ENCODE assay signal across 9 mouse cellular contexts in the genomic region with DNA sequence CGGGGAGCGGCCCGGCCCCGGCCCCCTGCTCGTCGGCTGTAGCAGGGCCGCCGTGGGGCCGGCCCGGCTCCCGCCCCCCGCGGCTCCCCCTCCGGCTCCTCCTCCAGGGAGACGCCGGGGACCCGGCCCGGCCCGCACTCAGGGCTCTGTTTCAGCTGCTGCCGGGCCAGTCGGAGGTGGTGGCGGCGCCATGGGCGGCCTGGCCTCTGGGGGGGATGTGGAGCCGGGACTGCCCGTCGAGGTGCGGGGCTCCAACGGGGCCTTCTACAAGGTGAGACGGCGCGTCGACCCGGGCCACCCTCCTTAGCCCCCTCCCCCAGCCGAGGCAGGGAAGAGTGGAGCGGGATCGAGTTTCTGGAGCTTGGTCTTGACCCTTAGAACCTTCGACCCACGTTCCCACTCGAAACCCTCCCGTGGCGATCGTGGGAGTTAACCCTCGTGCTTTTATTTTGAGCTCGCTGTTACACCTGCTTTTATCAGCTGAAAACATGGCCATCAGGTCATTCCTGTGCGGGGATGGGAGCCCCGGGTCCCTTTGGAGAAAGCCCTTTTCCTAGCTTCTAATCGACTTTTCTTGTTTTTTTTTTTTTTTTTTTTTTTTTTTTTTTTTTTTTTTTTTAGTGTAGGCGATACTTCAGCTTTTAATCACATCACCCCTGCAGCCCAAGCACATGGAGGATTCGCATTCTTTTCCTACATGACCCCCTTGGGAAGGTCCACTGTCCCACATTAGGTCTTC. TPM values are rescaled to one million over a fixed set of nuclear protein-coding genes. Genes with fewer than 3 reads are reported as not detected.
A peak's percentile ranks its signal among the peaks of the same experiment; 100 is the strongest.
DNase-seq lines count a peak whose midpoint lies in the region; ATAC-seq and TF ChIP-seq lines count a peak whose summit lies in the region.
"Had no signal": no experiment of that assay in that cellular context is flagged by ENCODE, and none has a peak within 500 bp of the region (broad histone marks: within the 10 kb centered on the region; RNA-seq: fewer than 3 reads in every experiment).

No protein-coding gene starts in this region.

- peak overlapping the region; percentile 97 for H3ac ChIP-seq in C2C12 (ENCODE audit: control insufficient read depth, insufficient read length, low read depth)

- H3K4me1 ChIP-seq in embryonic facial prominence, embryonic 10.5 days, result peaks cover 28% of the 10 kb centered on the region
- H3K4me1 ChIP-seq in heart, postnatal 0 days (ENCODE audit: control insufficient read depth, insufficient read depth), result peaks cover 19% of the 10 kb centered on the region
- peaks cover 10% of the 10 kb centered on the region for H3K4me1 ChIP-seq in liver, adult 2 months (ENCODE audit: control insufficient read depth, insufficient read depth, low read length)
- peaks cover 33% of the 10 kb centered on the region for H3K4me1 ChIP-seq in midbrain, embryonic 16.5 days (ENCODE audit: control insufficient read depth, insufficient read depth, low read length)

- no peak for TF ChIP-seq CTCF in C2C12 (IDR thresholded peaks at IDR 0.05; ENCODE audit: control insufficient read depth, insufficient read depth, insufficient read length)
- TF ChIP-seq CTCF in heart, postnatal 0 days (IDR thresholded peaks at IDR 0.05; ENCODE audit: low read depth), result no peak
- TF ChIP-seq CTCF in liver, adult 2 months (IDR thresholded peaks at IDR 0.05; ENCODE audit: low read depth, low read length), result no peak

- peak overlapping the region; percentile 85 for H3K4me2 ChIP-seq in heart, postnatal 0 days (ENCODE audit: low read depth, low read length)
- peak overlapping the region; percentile 87 for H3K4me2 ChIP-seq in midbrain, embryonic 16.5 days (ENCODE audit: low read length)

- H3K9me3 ChIP-seq in embryonic facial prominence, embryonic 10.5 days, result no peaks in the 10 kb centered on the region
- no peaks in the 10 kb centered on the region for H3K9me3 ChIP-seq in heart, postnatal 0 days (replicated peaks; ENCODE audit: control insufficient read depth, low read length)
- H3K9me3 ChIP-seq in midbrain, embryonic 16.5 days (replicated peaks; ENCODE audit: control insufficient read depth, low read length, poor library complexity, severe bottlenecking), result no peaks in the 10 kb centered on the region

- H3K27me3 ChIP-seq in C2C12 (ENCODE audit: control insufficient read depth, insufficient read depth, insufficient read length), result no peaks in the 10 kb centered on the region
- H3K27me3 ChIP-seq in embryonic facial prominence, embryonic 10.5 days (replicated peaks; ENCODE audit: low read depth, poor library complexity, severe bottlenecking), result no peaks in the 10 kb centered on the region
- no peaks in the 10 kb centered on the region for H3K27me3 ChIP-seq in heart, postnatal 0 days (ENCODE audit: control insufficient read depth, insufficient read depth, low read length)
- no peaks in the 10 kb centered on the region for H3K27me3 ChIP-seq in liver, adult 2 months (ENCODE audit: control insufficient read depth, insufficient read depth, low read length)
- no peaks in the 10 kb centered on the region for H3K27me3 ChIP-seq in midbrain, embryonic 16.5 days (ENCODE audit: control insufficient read depth, insufficient read depth, low read depth, low read length)

- H3K9ac ChIP-seq in heart, postnatal 0 days (replicated peaks; ENCODE audit: low read depth, low read length), result peak overlapping the region; percentile 97
- H3K9ac ChIP-seq in liver, adult 2 months (ENCODE audit: low read depth, low read length), result peak overlapping the region; percentile 95
- H3K9ac ChIP-seq in midbrain, embryonic 16.5 days (ENCODE audit: low read depth, low read length), result peak overlapping the region; percentile 99

- TF ChIP-seq EP300 in heart, postnatal 0 days (IDR thresholded peaks at IDR 0.05; ENCODE audit: low read depth), result no peak

- H3K27ac ChIP-seq in embryonic facial prominence, embryonic 10.5 days (replicated peaks), result peak overlapping the region; percentile 98
- H3K27ac ChIP-seq in heart, postnatal 0 days (ENCODE audit: low read depth), result peak overlapping the region; percentile 97
- peak overlapping the region; percentile 80 for H3K27ac ChIP-seq in liver, adult 2 months (replicated peaks; ENCODE audit: insufficient read depth, low read depth, low read length)
- peak overlapping the region; percentile 93 for H3K27ac ChIP-seq in midbrain, embryonic 16.5 days (ENCODE audit: low read length)

- TF ChIP-seq POLR2A in liver, adult 2 months (IDR thresholded peaks at IDR 0.05; ENCODE audit: extremely low read depth, insufficient read depth, low read length), result no peak

- WGBS in embryonic facial prominence, embryonic 10.5 days, result under 1% methylated on average over 50 of the region's 50 CpGs
- 0% methylated on average over 34 of the region's 50 CpGs for WGBS in heart, postnatal 0 days
- under 1% methylated on average over 50 of the region's 50 CpGs for WGBS in liver, adult 2 months
- under 1% methylated on average over 36 of the region's 50 CpGs for WGBS in midbrain, embryonic 16.5 days

- peak; percentile 20; the same call in 1 of the 2 replicates for ATAC-seq in frontal cortex, adult (ENCODE audit: low TSS enrichment)
- peak; percentile 50 for ATAC-seq in heart, postnatal 0 days (ENCODE audit: insufficient read depth, low read depth)
- peak; percentile 40 for ATAC-seq in midbrain, embryonic 16.5 days

- H3K36me3 ChIP-seq in C2C12 (ENCODE audit: control insufficient read depth, insufficient read depth), result peaks cover 18% of the 10 kb centered on the region
- peaks cover 40% of the 10 kb centered on the region for H3K36me3 ChIP-seq in embryonic facial prominence, embryonic 10.5 days (replicated peaks)
- H3K36me3 ChIP-seq in heart, postnatal 0 days (replicated peaks; ENCODE audit: control insufficient read depth, insufficient read depth, low read length), result no peaks in the 10 kb centered on the region; the same call in 1 of the 2 replicates
- H3K36me3 ChIP-seq in liver, adult 2 months (ENCODE audit: control insufficient read depth, insufficient read depth, low read length), result peaks cover 4% of the 10 kb centered on the region; the same call in 1 of the 2 replicates
- H3K36me3 ChIP-seq in midbrain, embryonic 16.5 days (ENCODE audit: control insufficient read depth, insufficient read depth, low read length), result 0 out of 2 replicates have a peak, but pooled peaks cover 3% of the 10 kb centered on the region

- H3K4me3 ChIP-seq in C2C12 (ENCODE audit: insufficient read depth, poor library complexity, severe bottlenecking), result peak overlapping the region; percentile 84
- H3K4me3 ChIP-seq in embryonic facial prominence, embryonic 10.5 days, result peak overlapping the region; percentile 99
- peak overlapping the region; percentile 98 for H3K4me3 ChIP-seq in heart, postnatal 0 days (ENCODE audit: low read depth, low read length)
- peak overlapping the region; percentile 97 for H3K4me3 ChIP-seq in liver, adult 2 months (ENCODE audit: insufficient read depth, low read depth, low read length)
- H3K4me3 ChIP-seq in midbrain, embryonic 16.5 days (ENCODE audit: low read depth, low read length), result peak overlapping the region; percentile 79

- peaks cover 54% of the 10 kb centered on the region for H3K79me2 ChIP-seq in C2C12 (ENCODE audit: control insufficient read depth, insufficient read depth)
- peaks cover 9% of the 10 kb centered on the region; the same call in 1 of the 2 replicates for H3K79me2 ChIP-seq in liver, adult 2 months (ENCODE audit: control insufficient read depth, insufficient read depth, low read length)

- H3K79me3 ChIP-seq in C2C12 (ENCODE audit: low read depth), result peaks cover 38% of the 10 kb centered on the region

- no peak for DNase-seq in frontal cortex, postnatal 36 days (ENCODE audit: low spot score in 2 of 2)
- DNase-seq in embryonic facial prominence, embryonic 10.5 days (ENCODE audit: low spot score), result no peak
- peak; percentile 39 for DNase-seq in heart, postnatal 0 days (ENCODE audit: low spot score)
- DNase-seq in liver, adult 2 months (ENCODE audit: extremely low read depth, low read depth, low spot score), result no peak
- no peak for DNase-seq in left cerebral cortex, adult 11 months (ENCODE audit: low spot score)

RNA-seq across cellular contexts. Expression of a gene that starts 0.5 kb away (rescaled TPM):
- 96.0 TPM for polyA plus RNA-seq in C2C12 (2012; fragmentation: generic; extraction: Trizol)
- 45.2 and 45.5 TPM in 2 replicates for polyA plus RNA-seq in embryonic facial prominence, embryonic 10.5 days (2016; fragmentation: Nextera tagmentation; extraction: Ambion mirVana)
- 64.7 and 102 TPM in 2 replicates for total RNA-seq in heart, postnatal 0 days (2014; rRNA removed; ENCODE audit: low replicate concordance)
- polyA plus RNA-seq in heart, postnatal 0 days (2015; fragmentation: Nextera tagmentation; extraction: Ambion mirVana), result 15.8 and 17.7 TPM in 2 replicates
- 18.1 and 19.9 TPM in 2 replicates for total RNA-seq in liver, adult 2 months (2014; rRNA removed)
- polyA plus RNA-seq in liver, adult 2 months (2012; rRNA removed), result 24.2 and 33.9 TPM in 2 replicates
- 33.3 and 37.3 TPM in 2 replicates for polyA plus RNA-seq in midbrain, embryonic 16.5 days (2015; fragmentation: Nextera tagmentation; extraction: Ambion mirVana)

RNA-seq across cellular contexts. Expression of a gene that starts 11.5 kb away (rescaled TPM):
- polyA plus RNA-seq in C2C12 (2012; fragmentation: generic; extraction: Trizol), result 3.8 TPM
- 16.0 TPM in 2 replicates for polyA plus RNA-seq in embryonic facial prominence, embryonic 10.5 days (2016; fragmentation: Nextera tagmentation; extraction: Ambion mirVana)
- total RNA-seq in heart, postnatal 0 days (2014; rRNA removed; ENCODE audit: low replicate concordance), result 7.3 TPM in 1 of 2 replicates, not detected in the other
- polyA plus RNA-seq in heart, postnatal 0 days (2015; fragmentation: Nextera tagmentation; extraction: Ambion mirVana), result 17.8 and 18.8 TPM in 2 replicates
- 12.3 and 19.4 TPM in 2 replicates for total RNA-seq in liver, adult 2 months (2014; rRNA removed)
- polyA plus RNA-seq in liver, adult 2 months (2012; rRNA removed), result 10.8 and 12.8 TPM in 2 replicates
- 23.8 and 27.1 TPM in 2 replicates for polyA plus RNA-seq in midbrain, embryonic 16.5 days (2015; fragmentation: Nextera tagmentation; extraction: Ambion mirVana)

RNA-seq across cellular contexts. Expression of a gene that starts 15.6 kb away (rescaled TPM):
- 0.18 TPM for polyA plus RNA-seq in C2C12 (2012; fragmentation: generic; extraction: Trizol)
- not detected in 2 replicates for polyA plus RNA-seq in embryonic facial prominence, embryonic 10.5 days (2016; fragmentation: Nextera tagmentation; extraction: Ambion mirVana)
- total RNA-seq in heart, postnatal 0 days (2014; rRNA removed; ENCODE audit: low replicate concordance), result not detected in 2 replicates
- 0.08 TPM in 1 of 2 replicates, not detected in the other for polyA plus RNA-seq in heart, postnatal 0 days (2015; fragmentation: Nextera tagmentation; extraction: Ambion mirVana)
- total RNA-seq in liver, adult 2 months (2014; rRNA removed), result not detected in 2 replicates
- polyA plus RNA-seq in liver, adult 2 months (2012; rRNA removed), result 0.18 TPM in 1 of 2 replicates, not detected in the other
- polyA plus RNA-seq in midbrain, embryonic 16.5 days (2015; fragmentation: Nextera tagmentation; extraction: Ambion mirVana), result not detected in 2 replicates
- total RNA-seq: adrenal gland, adult 18-20 months had no signal

RNA-seq across cellular contexts. Expression of a gene that starts 21.8 kb away (rescaled TPM):
- 0.08 TPM for polyA plus RNA-seq in C2C12 (2012; fragmentation: generic; extraction: Trizol)
- polyA plus RNA-seq in embryonic facial prominence, embryonic 10.5 days (2016; fragmentation: Nextera tagmentation; extraction: Ambion mirVana), result 0.17 TPM in 1 of 2 replicates, not detected in the other
- not detected in 2 replicates for total RNA-seq in heart, postnatal 0 days (2014; rRNA removed; ENCODE audit: low replicate concordance)
- not detected in 2 replicates for polyA plus RNA-seq in heart, postnatal 0 days (2015; fragmentation: Nextera tagmentation; extraction: Ambion mirVana)
- not detected in 2 replicates for total RNA-seq in liver, adult 2 months (2014; rRNA removed)
- 0.21 TPM in 1 of 2 replicates, not detected in the other for polyA plus RNA-seq in liver, adult 2 months (2012; rRNA removed)
- polyA plus RNA-seq in midbrain, embryonic 16.5 days (2015; fragmentation: Nextera tagmentation; extraction: Ambion mirVana), result not detected in 2 replicates
- total RNA-seq: adrenal gland, adult 18-20 months had no signal

RNA-seq across cellular contexts. Expression of a gene that starts 27.6 kb away (rescaled TPM):
- 0.20 TPM for polyA plus RNA-seq in C2C12 (2012; fragmentation: generic; extraction: Trizol)
- 3.2 TPM in 2 replicates for polyA plus RNA-seq in embryonic facial prominence, embryonic 10.5 days (2016; fragmentation: Nextera tagmentation; extraction: Ambion mirVana)
- 23.7 and 24.7 TPM in 2 replicates for total RNA-seq in heart, postnatal 0 days (2014; rRNA removed; ENCODE audit: low replicate concordance)
- polyA plus RNA-seq in heart, postnatal 0 days (2015; fragmentation: Nextera tagmentation; extraction: Ambion mirVana), result 15.1 and 16.8 TPM in 2 replicates
- 0.18 and 0.20 TPM in 2 replicates for total RNA-seq in liver, adult 2 months (2014; rRNA removed)
- 0.40 and 0.46 TPM in 2 replicates for polyA plus RNA-seq in liver, adult 2 months (2012; rRNA removed)
- 65.8 and 95.2 TPM in 2 replicates for polyA plus RNA-seq in midbrain, embryonic 16.5 days (2015; fragmentation: Nextera tagmentation; extraction: Ambion mirVana)
